Mouse (Mus musculus): ENCODE measurements around the gene Ninl. TPM values are rescaled to one million over a fixed set of nuclear protein-coding genes. Genes with fewer than 3 reads are reported as not detected.

Gene Ninl
- total RNA-seq, 1 experiment from 2014 or later: 18.9 TPM

GRCm38 (mm10) chr2:150997618-150998017 lies 41.6 kb downstream of the Ninl start:
- DNase-seq: no peak

- DNase-seq: no peak
Measured at GRCm38 (mm10) chr2:150995324-150995723, 43.9 kb downstream of the Ninl start.

GRCm38 (mm10) chr2:150991050-150991449 lies 48.1 kb downstream of the Ninl start:
- no peak for DNase-seq

- peak; percentile 31 for DNase-seq
Measured at GRCm38 (mm10) chr2:150990506-150990905, 48.7 kb downstream of the Ninl start.

GRCm38 (mm10) chr2:150985359-150985758 lies 53.8 kb downstream of the Ninl start:
- DNase-seq: no peak

- DNase-seq: no peak
Measured at GRCm38 (mm10) chr2:150982051-150982450, 57.1 kb downstream of the Ninl start.

- DNase-seq: no peak
Measured at GRCm38 (mm10) chr2:150981524-150981923, 57.7 kb downstream of the Ninl start.

- DNase-seq: no peak
Measured at GRCm38 (mm10) chr2:150979861-150980620, 59.1 kb downstream of the Ninl start.

- no peak for DNase-seq
Measured at GRCm38 (mm10) chr2:150978791-150979190, 60.4 kb downstream of the Ninl start.

GRCm38 (mm10) chr2:150977676-150978075 lies 61.5 kb downstream of the Ninl start:
- no peak for DNase-seq

- DNase-seq: no peak
Measured at GRCm38 (mm10) chr2:150976871-150977270, 62.3 kb downstream of the Ninl start.

GRCm38 (mm10) chr2:150973401-150974115 lies 65.6 kb downstream of the Ninl start:
- no peak for DNase-seq

GRCm38 (mm10) chr2:150972681-150973080 lies 66.5 kb downstream of the Ninl start:
- no peak for DNase-seq

- no peak for DNase-seq
Measured at GRCm38 (mm10) chr2:150971856-150972255, 67.3 kb downstream of the Ninl start.

GRCm38 (mm10) chr2:150969231-150969630 lies 70.0 kb downstream of the Ninl start:
- no peak for DNase-seq

- DNase-seq: no peak
Measured at GRCm38 (mm10) chr2:150967491-150967890, 71.7 kb downstream of the Ninl start.

GRCm38 (mm10) chr2:150965951-150966350 lies 73.2 kb downstream of the Ninl start:
- DNase-seq: no peak

- no peak for DNase-seq
Measured at GRCm38 (mm10) chr2:150964641-150965040, 74.5 kb downstream of the Ninl start.

GRCm38 (mm10) chr2:150963246-150963645 lies 75.9 kb downstream of the Ninl start:
- no peak for DNase-seq

GRCm38 (mm10) chr2:150959521-150959920 lies 79.7 kb downstream of the Ninl start:
- no peak for DNase-seq

GRCm38 (mm10) chr2:150955859-150956258 lies 83.3 kb downstream of the Ninl start:
- no peak for DNase-seq

- DNase-seq: no peak
Measured at GRCm38 (mm10) chr2:150951201-150951600, 88.0 kb downstream of the Ninl start.

GRCm38 (mm10) chr2:150950056-150950455 lies 89.1 kb downstream of the Ninl start:
- no peak for DNase-seq

- DNase-seq: no peak
Measured at GRCm38 (mm10) chr2:150949652-150950051, 89.5 kb downstream of the Ninl start.

Measured in adrenal gland, postnatal 14 days (tissue).